Mouse (Mus musculus) heart, embryonic 13.5 days (tissue): ENCODE measurements around the gene Rbx1. TPM values are rescaled to one million over a fixed set of nuclear protein-coding genes. Genes with fewer than 3 reads are reported as not detected.

ENCODE experiments used
- ATAC-seq: fragments of 200-750 bp; cut with Nextera tagmentation; 2 replicates; pipeline ENCODE4 v1.8.0; 2017; ENCODE audit warnings: moderate TSS enrichment; ENCODE audit not compliant: insufficient number of reproducible peaks, low FRiP score, low TSS enrichment; ENCODE audit errors: extremely low read depth
- H3K27ac ChIP-seq: fragments of 300-500 bp; sonication (generic); replicated peaks from 2 replicates; pipeline ENCODE4 v1.5.1; 2015; ENCODE audit warnings: moderate library complexity, mild to moderate bottlenecking, inconsistent platforms
- H3K27me3 ChIP-seq: fragments of 300-500 bp; sonication (generic); replicated peaks from 2 replicates; pipeline ENCODE4 v1.6.1; 2015; ENCODE audit warnings: mild to moderate bottlenecking, inconsistent platforms
- H3K36me3 ChIP-seq: fragments of 300-500 bp; sonication (generic); 2 replicates; pipeline ENCODE4 v1.6.1; 2015; ENCODE audit warnings: mild to moderate bottlenecking, inconsistent platforms
- H3K4me1 ChIP-seq: fragments of 300-500 bp; sonication (generic); 2 replicates; pipeline ENCODE4 v1.6.1; 2015; ENCODE audit warnings: inconsistent platforms
- H3K4me2 ChIP-seq: fragments of 300-500 bp; sonication (generic); 2 replicates; pipeline ENCODE4 v1.6.1; 2015; ENCODE audit warnings: inconsistent platforms, mild to moderate bottlenecking, moderate library complexity
- H3K4me3 ChIP-seq: fragments of 300-500 bp; sonication (generic); 2 replicates; pipeline ENCODE4 v1.5.1; 2015; ENCODE audit warnings: moderate library complexity, mild to moderate bottlenecking, inconsistent platforms
- H3K9ac ChIP-seq: fragments of 300-500 bp; sonication (generic); 2 replicates; pipeline ENCODE4 v1.6.1; 2015; ENCODE audit warnings: inconsistent platforms, mild to moderate bottlenecking, moderate library complexity
- H3K9me3 ChIP-seq: fragments of 300-500 bp; sonication (generic); 2 replicates; pipeline ENCODE4 v1.6.1; 2016; ENCODE audit warnings: inconsistent platforms
- WGBS: fragments of 180-500 bp; shearing (Covaris S2); methylation state at CpG from one replicate; pipeline ENCODE4 v1.1.7; 2015; ENCODE audit warnings: mixed read lengths; 5-methylcytosine and 5-hydroxymethylcytosine counted together
- polyA plus RNA-seq: library from polyadenylated mRNA; unstranded; fragments of >200 nt; fragmentation: Nextera tagmentation; extraction: Ambion mirVana; gene quantifications from 2 replicates; pipeline ENCODE4 v1.2.1, GENCODE M21; 2015

The Rbx1 gene
- polyA plus RNA-seq, 1 experiment from 2014 or later: 308 TPM

- WGBS: under 1% methylated on average over 38 of the region's 38 CpGs
- Histone ChIP-seq H3K9me3 (no peaks in the 10 kb centered on the region), H3K4me3 (peak overlapping the region; percentile 76), H3K27ac (peak overlapping the region; percentile 97), H3K36me3 (no peaks in the 10 kb centered on the region), H3K4me2 (peak overlapping the region; percentile 96), H3K9ac (peak overlapping the region; percentile 90), H3K4me1 (peaks cover 19% of the 10 kb centered on the region), H3K27me3 (no peaks in the 10 kb centered on the region)
- ATAC-seq: peak; percentile 10; the same call in 1 of the 2 replicates
These were observed 56.1 kb downstream of the Rbx1 start for GRCm38 (mm10) chr15:81522036-81522751.

- Histone ChIP-seq H3K36me3 (no peaks in the 10 kb centered on the region), H3K4me3 (peak overlapping the region; percentile 76), H3K9me3 (no peaks in the 10 kb centered on the region), H3K4me1 (peaks cover 19% of the 10 kb centered on the region), H3K27ac (peak overlapping the region; percentile 97), H3K9ac (peak overlapping the region; percentile 90), H3K4me2 (peak overlapping the region; percentile 96), H3K27me3 (no peaks in the 10 kb centered on the region)
- under 1% methylated on average over 16 of the region's 16 CpGs for WGBS
- ATAC-seq: peak; percentile 67
These were observed 56.7 kb downstream of the Rbx1 start for GRCm38 (mm10) chr15:81522761-81523168.

DNA sequence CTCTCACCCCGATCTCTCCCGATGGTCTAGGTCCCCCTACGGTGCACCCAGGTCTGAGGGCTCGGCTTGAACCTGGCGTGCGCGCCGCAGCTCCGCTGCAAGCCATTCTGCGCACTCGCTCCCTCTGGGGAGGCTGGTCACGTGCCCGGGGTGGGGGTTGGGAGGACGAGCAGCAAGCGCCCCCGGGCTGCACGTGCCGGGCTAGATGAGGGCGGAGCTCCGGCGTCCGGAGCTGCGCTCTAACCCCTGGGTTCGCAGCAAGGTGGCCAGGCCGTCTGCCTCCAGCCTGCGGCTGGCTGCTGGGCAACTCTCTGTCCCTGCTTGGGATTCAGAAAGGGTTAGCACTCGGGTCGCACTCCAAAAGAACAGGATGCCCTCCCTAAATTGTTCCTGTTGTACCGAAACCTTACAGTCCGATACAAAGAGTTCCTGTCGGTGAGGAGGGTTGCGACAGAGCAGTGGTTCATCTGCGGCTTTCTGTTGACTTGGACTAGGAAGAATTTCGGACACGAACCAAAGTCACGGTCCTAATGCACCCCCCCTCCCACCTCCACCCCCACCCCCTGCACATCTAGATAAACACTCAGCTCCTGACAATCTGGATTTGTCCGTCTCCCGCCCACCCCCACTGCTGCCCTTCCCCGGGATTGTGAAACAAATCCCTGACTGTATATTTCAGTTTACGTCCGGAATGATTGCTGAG is 57.2 kb downstream of the Rbx1 start:
- peak overlapping the region; percentile 96 for H3K4me2 ChIP-seq
- H3K27me3 ChIP-seq: no peaks in the 10 kb centered on the region
- ATAC-seq: peak; percentile 94
- under 1% methylated on average over 41 of the region's 41 CpGs for WGBS
- no peaks in the 10 kb centered on the region for H3K36me3 ChIP-seq
- no peaks in the 10 kb centered on the region for H3K9me3 ChIP-seq
- peak overlapping the region; percentile 90 for H3K9ac ChIP-seq
- peak overlapping the region; percentile 76 for H3K4me3 ChIP-seq
- H3K27ac ChIP-seq: peak overlapping the region; percentile 97
- H3K4me1 ChIP-seq: peaks cover 19% of the 10 kb centered on the region

- ATAC-seq: no peak
- Histone ChIP-seq H3K4me2 (peak overlapping the region; percentile 96), H3K27me3 (no peaks in the 10 kb centered on the region), H3K4me1 (peaks cover 19% of the 10 kb centered on the region), H3K36me3 (no peaks in the 10 kb centered on the region), H3K4me3 (peak overlapping the region; percentile 76), H3K9ac (peak overlapping the region; percentile 90), H3K9me3 (no peaks in the 10 kb centered on the region), H3K27ac (peak overlapping the region; percentile 97)
- WGBS: under 1% methylated on average over 12 of the region's 12 CpGs
These were observed 57.8 kb downstream of the Rbx1 start for GRCm38 (mm10) chr15:81523901-81524300.

Other genes with a start within 250 kb of the Rbx1 start
- gene Mchr1, start 230.8 kb upstream of the Rbx1 start, polyA plus RNA-seq: 0.08 TPM in 1 of 2 replicates, not detected in the other
- gene Slc25a17, start 105.5 kb upstream of the Rbx1 start, polyA plus RNA-seq: 50.6 and 52.9 TPM in 2 replicates
- gene St13, start 66.2 kb upstream of the Rbx1 start, polyA plus RNA-seq: 115 and 125 TPM in 2 replicates
- gene Xpnpep3, start 66.2 kb upstream of the Rbx1 start, polyA plus RNA-seq: 9.9 and 10.8 TPM in 2 replicates
- gene Dnajb7, start 58.0 kb upstream of the Rbx1 start, polyA plus RNA-seq: 0.72 and 1.5 TPM in 2 replicates
- gene Ep300, start 119.1 kb downstream of the Rbx1 start, polyA plus RNA-seq: 12.3 and 12.6 TPM in 2 replicates
- gene L3mbtl2, start 197.6 kb downstream of the Rbx1 start, polyA plus RNA-seq: 16.5 and 16.6 TPM in 2 replicates
- gene Chadl, start 231.0 kb downstream of the Rbx1 start, polyA plus RNA-seq: 0.83 and 1.4 TPM in 2 replicates